Mouse (Mus musculus) G1E-ER4 (cell line): ENCODE measurements around the gene Marveld3. TPM values are rescaled to one million over a fixed set of nuclear protein-coding genes. Genes with fewer than 3 reads are reported as not detected.

ENCODE experiments used
- GATA1 ChIP-seq: IDR thresholded peaks from one replicate; pipeline ENCODE4 v1.8.0; 2012; ENCODE audit warnings: low read length, inconsistent platforms
- polyA plus RNA-seq: library from polyadenylated mRNA; stranded (reverse); fragments of >175 nt; gene quantifications from 2 replicates; pipeline ENCODE4 v1.2.3, GENCODE M21; 2012

Marveld3 gene
- polyA plus RNA-seq, 1 experiment: not detected

DNA sequence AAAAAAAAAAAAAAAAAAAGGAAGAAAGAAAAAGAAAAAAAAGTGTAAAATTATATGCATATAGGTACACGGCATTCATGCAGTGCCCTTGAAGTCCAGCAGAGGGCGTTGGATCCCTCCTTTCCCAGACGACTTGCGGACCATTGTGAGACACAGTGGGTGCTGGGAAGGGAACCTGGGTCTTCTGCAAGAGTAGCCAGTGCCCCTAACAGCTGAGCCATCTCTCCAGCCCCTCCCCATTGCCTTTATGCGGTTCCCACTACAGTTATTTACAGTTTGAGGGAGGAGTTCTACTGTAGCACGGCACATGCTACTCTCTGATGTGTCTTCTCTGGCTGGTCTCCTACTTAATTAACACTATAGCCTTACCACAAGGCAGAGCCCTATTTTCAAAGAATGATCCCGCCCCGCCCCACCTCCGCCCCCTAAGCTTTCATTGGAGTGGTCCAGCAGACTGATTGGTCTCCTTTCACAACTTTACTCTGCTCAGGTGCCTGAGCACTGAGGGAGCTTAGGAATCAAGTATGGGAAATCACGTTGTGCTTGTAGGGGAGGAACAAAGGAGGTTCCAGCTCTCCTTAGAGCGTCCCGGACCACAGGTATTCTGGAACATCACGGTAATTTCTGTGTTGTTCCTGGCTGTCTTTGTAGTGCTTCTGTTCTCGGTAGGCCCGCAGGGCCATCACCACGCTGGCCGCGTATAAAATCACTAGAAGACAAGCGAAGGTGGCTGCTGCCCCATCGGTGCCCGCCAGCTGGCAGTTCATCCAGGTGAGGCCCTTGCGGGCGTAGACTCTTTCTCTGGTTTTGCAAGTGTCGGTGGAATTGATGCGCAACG lies 14.3 kb downstream of the Marveld3 start:
- TF ChIP-seq GATA1: no peak

DNA sequence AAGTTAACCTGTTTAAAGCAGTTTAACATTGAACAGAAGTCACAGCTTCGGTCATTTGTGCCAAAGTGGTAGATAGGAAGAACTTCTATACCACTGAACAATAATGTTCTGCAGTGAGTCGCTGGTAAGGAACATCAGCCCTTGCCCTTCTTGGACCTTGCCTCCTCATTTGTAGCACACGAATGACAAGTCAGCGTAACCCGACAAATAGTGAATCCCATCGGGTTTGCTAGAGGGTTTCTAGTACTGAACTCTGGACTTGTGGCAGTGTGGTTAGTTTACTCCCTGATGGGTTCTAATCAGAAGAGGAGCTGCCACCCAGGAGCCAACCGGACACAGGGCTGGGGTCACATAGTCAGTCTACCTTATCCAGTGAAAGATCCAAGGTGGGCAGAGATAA lies 15.7 kb downstream of the Marveld3 start:
- no peak for TF ChIP-seq GATA1

DNA sequence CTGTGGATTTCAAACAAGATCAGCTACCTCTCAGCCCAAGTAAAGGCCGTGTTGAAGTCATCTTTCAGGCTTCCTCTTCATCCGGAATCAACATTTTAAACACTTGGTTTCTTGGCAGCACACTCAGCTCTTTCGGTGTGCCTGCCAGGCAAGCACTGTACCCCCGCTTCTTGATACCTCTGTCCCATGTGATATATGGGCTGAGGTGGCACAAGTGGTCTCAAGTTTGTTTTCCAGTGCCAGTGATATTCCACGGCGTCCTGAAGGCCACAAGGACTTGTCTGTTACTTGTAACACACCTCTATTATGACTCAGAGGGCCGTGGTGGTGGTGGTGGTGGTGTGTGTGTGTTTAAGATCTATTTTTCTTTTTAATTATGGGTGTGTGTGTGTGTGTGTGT lies 16.3 kb downstream of the Marveld3 start:
- TF ChIP-seq GATA1: no peak

- no peak for TF ChIP-seq GATA1
These were observed 16.8 kb downstream of the Marveld3 start for GRCm38 (mm10) chr8:109945153-109945632.

- TF ChIP-seq GATA1: no peak
These were observed 20.2 kb downstream of the Marveld3 start for GRCm38 (mm10) chr8:109941606-109942360.

- TF ChIP-seq GATA1: no peak
These were observed 41.3 kb downstream of the Marveld3 start for GRCm38 (mm10) chr8:109920406-109921390.

GRCm38 (mm10) chr8:109917277-109917676 lies 44.7 kb downstream of the Marveld3 start:
- TF ChIP-seq GATA1: no peak

DNA sequence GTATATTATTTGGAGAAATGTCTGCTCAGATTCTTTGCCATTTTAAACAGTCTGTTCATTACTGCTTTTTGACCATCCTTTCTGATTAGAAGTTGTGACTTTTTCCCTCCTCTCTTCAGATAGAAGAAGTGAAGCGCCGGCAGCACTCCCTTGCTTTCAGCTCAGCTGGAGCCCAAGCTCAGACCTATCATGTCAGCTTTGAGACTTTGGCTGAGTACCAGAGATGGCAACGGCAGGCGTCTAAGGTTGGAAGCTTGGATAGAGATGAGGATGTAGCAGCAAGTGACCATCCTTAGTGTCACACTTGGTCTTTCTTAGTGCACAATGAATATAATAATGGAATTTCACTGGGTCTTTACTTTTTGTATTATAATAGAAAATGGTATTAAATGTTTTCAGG lies 54.6 kb downstream of the Marveld3 start:
- TF ChIP-seq GATA1: no peak

DNA sequence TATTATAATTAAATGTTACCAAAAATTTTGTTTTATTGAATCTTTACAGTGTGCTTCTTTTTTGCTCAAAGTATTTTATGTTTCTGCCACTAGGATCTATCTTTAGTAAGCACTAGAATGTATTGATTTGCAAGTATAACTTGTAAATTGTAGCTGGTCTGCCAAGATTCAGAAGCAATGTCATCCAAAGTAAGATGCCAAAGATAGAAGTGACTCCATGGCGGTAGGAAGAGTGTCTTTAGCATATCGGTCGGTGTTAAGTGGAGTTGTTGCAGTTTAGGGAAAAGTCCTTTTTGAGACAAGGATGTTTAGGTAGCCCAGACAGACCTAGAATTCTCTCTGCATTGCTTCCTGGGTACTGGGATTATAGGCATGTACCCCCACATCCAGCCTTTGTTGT lies 55.1 kb downstream of the Marveld3 start:
- TF ChIP-seq GATA1: no peak

- no peak for TF ChIP-seq GATA1
These were observed 56.9 kb downstream of the Marveld3 start for GRCm38 (mm10) chr8:109904928-109905668.

GRCm38 (mm10) chr8:109903909-109904469 lies 58.0 kb downstream of the Marveld3 start:
- no peak for TF ChIP-seq GATA1

- no peak for TF ChIP-seq GATA1
These were observed 59.6 kb downstream of the Marveld3 start for GRCm38 (mm10) chr8:109902379-109902778.

Other genes starting within 250 kb of the Marveld3 start
- gene Atxn1l, start 224.5 kb downstream of the Marveld3 start, polyA plus RNA-seq: 25.4 and 38.6 TPM in 2 replicates
- 49.1 and 53.4 TPM in 2 replicates for gene Ap1g1, start 183.6 kb downstream of the Marveld3 start, polyA plus RNA-seq
- gene Phlpp2, start 93.7 kb downstream of the Marveld3 start, polyA plus RNA-seq: 3.5 and 5.5 TPM in 2 replicates
- not detected in 2 replicates for gene Tat, start 28.2 kb upstream of the Marveld3 start, polyA plus RNA-seq
- not detected in 2 replicates for gene Chst4, start 77.5 kb upstream of the Marveld3 start, polyA plus RNA-seq
- gene Zfp612, start 117.5 kb upstream of the Marveld3 start, polyA plus RNA-seq: not detected in 2 replicates
- gene Gm21964, start 139.0 kb upstream of the Marveld3 start, polyA plus RNA-seq: not detected in 2 replicates
- gene Gm17720, start 140.6 kb upstream of the Marveld3 start, polyA plus RNA-seq: not detected in 2 replicates
- gene Calb2, start 206.0 kb upstream of the Marveld3 start, polyA plus RNA-seq: not detected in 2 replicates